Mouse (Mus musculus) midbrain, embryonic 15.5 days (tissue): ENCODE results near the gene Ccdc71. TPM values are rescaled to one million over a fixed set of nuclear protein-coding genes. Genes with fewer than 3 reads are reported as not detected.

Source experiments
- ATAC-seq: fragments of 200-750 bp; cut with Nextera tagmentation; replicated peaks from 2 replicates; pipeline ENCODE4 v1.8.0; 2017; ENCODE audit warnings: moderate TSS enrichment
- H3K27ac ChIP-seq: fragments of 300-500 bp; sonication (generic); 2 replicates; pipeline ENCODE4 v1.5.1; 2015; ENCODE audit warnings: mild to moderate bottlenecking, inconsistent platforms
- H3K27me3 ChIP-seq: fragments of 300-500 bp; sonication (generic); replicated peaks from 2 replicates; pipeline ENCODE4 v1.6.1; 2015; ENCODE audit warnings: inconsistent platforms
- H3K36me3 ChIP-seq: fragments of 300-500 bp; sonication (generic); replicated peaks from 2 replicates; pipeline ENCODE4 v1.6.1; 2015; ENCODE audit warnings: inconsistent platforms
- H3K4me1 ChIP-seq: fragments of 300-500 bp; sonication (generic); 2 replicates; pipeline ENCODE4 v1.6.1; 2015; ENCODE audit warnings: inconsistent platforms
- H3K4me2 ChIP-seq: fragments of 300-500 bp; sonication (generic); 2 replicates; pipeline ENCODE4 v1.6.1; 2015; ENCODE audit warnings: inconsistent platforms, mild to moderate bottlenecking, moderate library complexity
- H3K4me3 ChIP-seq: fragments of 300-500 bp; sonication (generic); 2 replicates; pipeline ENCODE4 v1.5.1; 2015; ENCODE audit warnings: mild to moderate bottlenecking, inconsistent platforms
- H3K9ac ChIP-seq: fragments of 300-500 bp; sonication (generic); 2 replicates; pipeline ENCODE4 v1.6.1; 2015; ENCODE audit warnings: mild to moderate bottlenecking, inconsistent platforms
- H3K9me3 ChIP-seq: fragments of 300-500 bp; sonication (generic); 2 replicates; pipeline ENCODE4 v1.6.1; 2016; ENCODE audit warnings: inconsistent platforms
- whole genome bisulfite sequencing: fragments of 180-500 bp; shearing (Covaris S2); methylation state at CpG from one replicate; pipeline ENCODE4 v1.1.7; 2015; ENCODE audit warnings: mixed read lengths; 5-methylcytosine and 5-hydroxymethylcytosine counted together
- polyA plus RNA-seq: library from polyadenylated mRNA; unstranded; fragments of >200 nt; fragmentation: Nextera tagmentation; extraction: Ambion mirVana; gene quantifications from 2 replicates; pipeline ENCODE4 v1.2.1, GENCODE M21; 2015

The Ccdc71 gene
- polyA plus RNA-seq: 70.2 and 71.4 TPM in 2 replicates

DNA sequence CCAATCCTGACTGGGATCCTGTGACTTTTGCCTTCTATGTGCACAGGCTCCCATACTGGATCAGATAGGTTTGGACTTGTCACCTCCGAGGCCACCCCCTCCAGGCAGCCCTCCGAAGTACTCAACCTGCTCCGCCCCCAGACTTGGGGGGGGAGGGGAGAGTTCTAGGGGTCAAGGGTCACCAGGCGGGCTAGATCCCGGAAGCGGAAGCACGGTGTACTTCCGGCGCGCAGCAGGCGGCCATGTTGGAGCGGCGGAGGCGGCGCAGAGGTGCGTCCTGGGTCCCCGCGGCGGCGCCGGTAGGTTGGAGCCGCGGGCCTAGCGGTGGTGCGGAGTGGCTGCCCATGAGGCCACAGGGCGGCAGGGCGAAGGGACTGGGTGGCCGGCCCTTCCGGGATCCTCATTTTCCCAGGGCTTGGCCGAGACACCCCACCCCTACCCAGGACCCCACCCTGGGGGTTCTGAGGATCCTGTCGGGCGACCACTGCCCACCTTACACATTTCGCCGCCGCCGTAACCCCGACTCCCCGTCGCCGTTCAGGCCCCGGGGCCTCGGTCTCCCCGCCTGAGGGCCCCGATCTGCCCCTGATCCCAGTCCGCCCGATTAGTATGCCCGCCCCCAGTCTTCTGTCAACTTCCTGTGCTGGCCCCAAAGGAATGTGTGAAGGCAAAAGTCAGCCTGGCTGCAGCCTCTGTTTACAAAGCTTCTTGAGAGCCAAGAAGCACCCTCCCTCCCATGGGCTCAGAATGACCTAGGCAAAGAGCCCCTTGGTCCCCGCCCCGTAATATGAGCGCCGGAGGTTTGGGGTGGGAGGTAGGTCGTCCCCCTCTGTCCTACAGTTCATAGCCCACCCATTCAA lies at the start of gene Ccdc71:
TSS of gene Ccdc71 (plus strand) at position 209 of the 860 bp plus-strand sequence.
- H3K36me3 ChIP-seq: peaks cover 17% of the 10 kb centered on the region
- H3K27ac ChIP-seq: peak within 1 kb of the TSS; percentile 77
- H3K4me2 ChIP-seq: peak within 1 kb of the TSS; percentile 74
- ATAC-seq: peak; percentile 81
- no peaks in the 10 kb centered on the region for H3K9me3 ChIP-seq
- H3K9ac ChIP-seq: peak within 1 kb of the TSS; percentile 80
- WGBS: 1% methylated on average over 39 of the region's 52 CpGs
- H3K4me1 ChIP-seq: peaks cover 15% of the 10 kb centered on the region
- H3K27me3 ChIP-seq: no peaks in the 10 kb centered on the region
- H3K4me3 ChIP-seq: peak within 1 kb of the TSS; percentile 67

DNA sequence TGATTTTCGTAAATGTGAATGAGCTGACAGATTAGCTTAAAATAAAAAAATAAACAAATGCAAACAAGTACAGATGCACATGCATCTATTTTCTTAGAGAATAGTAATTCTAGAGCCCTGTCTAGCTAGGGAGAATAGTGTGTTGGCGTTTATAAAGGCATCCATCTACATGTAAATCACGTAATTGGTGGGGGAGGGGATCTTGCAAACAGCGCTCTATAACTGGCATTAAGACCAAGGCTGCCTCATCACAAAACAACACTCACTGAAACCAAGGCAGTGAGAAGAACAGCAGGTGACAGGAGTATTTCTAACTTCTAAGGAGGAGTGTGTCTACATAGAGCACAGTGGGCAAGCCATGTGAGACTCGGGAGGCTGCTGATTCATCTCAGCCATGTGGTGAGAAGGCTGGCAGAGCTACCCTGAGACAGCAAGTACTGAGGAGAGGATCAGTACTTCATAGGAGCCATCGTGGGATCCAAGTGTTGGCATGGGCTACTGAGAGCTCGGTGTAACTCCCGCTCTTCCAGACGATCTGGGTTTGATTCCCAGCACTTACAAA lies 48.9 kb upstream of the Ccdc71 start:
- WGBS: 73% methylated on average over 9 of the region's 9 CpGs
- Histone ChIP-seq H3K4me1 (no peaks in the 10 kb centered on the region; the same call in 1 of the 2 replicates), H3K4me2 (no peak overlapping the region), H3K4me3 (no peak overlapping the region), H3K27me3 (no peaks in the 10 kb centered on the region), H3K9ac (no peak overlapping the region), H3K27ac (no peak overlapping the region), H3K36me3 (no peaks in the 10 kb centered on the region), H3K9me3 (no peaks in the 10 kb centered on the region)
- ATAC-seq: no peak

DNA sequence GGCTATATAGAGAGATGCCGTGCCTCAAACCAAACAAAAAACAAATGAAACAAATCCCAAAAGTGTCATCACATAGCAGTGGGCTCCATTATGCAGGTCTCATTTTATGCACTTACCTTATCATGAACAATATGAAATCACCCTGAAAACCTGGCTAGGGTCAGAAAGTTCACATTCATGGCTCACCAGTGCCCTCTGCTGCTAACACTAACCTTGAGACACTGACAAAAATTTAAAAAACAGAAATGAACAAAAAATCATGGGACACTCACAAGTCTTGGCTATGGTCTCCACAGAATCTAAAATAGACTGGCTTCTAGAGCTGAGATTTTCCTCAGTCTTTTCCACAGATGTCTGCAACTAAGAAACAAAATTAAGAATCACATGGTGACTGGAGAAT lies 48.1 kb upstream of the Ccdc71 start:
- Histone ChIP-seq H3K4me1 (no peaks in the 10 kb centered on the region; the same call in 1 of the 2 replicates), H3K27me3 (no peaks in the 10 kb centered on the region), H3K36me3 (no peaks in the 10 kb centered on the region), H3K9ac (no peak overlapping the region), H3K27ac (no peak overlapping the region), H3K9me3 (no peaks in the 10 kb centered on the region), H3K4me3 (no peak overlapping the region), H3K4me2 (no peak overlapping the region)
- no peak for ATAC-seq
- WGBS: 79% methylated on average over 1 of the region's 1 CpGs

DNA sequence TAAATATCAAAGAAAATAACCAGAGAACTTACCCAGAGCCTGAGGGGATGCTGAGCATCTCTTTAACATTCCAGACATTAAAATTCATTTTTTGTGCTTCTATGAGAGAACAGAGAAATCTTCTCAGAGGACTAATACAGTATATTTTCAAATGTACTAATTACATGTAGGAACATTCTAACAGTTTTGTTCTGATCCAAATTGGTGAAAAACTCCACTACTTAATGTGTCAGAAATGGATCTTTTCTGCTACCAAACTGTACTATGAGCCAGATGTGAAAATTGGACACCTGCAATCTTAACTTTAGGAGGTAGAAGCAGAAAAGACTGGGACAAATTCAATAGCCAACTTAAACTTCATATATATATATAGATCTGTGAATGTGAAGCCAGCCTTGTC lies 31.9 kb upstream of the Ccdc71 start, which contains the start of gene Ccdc36:
TSS of gene Ccdc36 (minus strand) at position 101 of the 400 bp plus-strand sequence.
- Histone ChIP-seq H3K4me1 (no peaks in the 10 kb centered on the region), H3K4me2 (no peak within 1 kb of the TSS), H3K27me3 (no peaks in the 10 kb centered on the region), H3K36me3 (no peaks in the 10 kb centered on the region), H3K9ac (no peak within 1 kb of the TSS), H3K4me3 (no peak within 1 kb of the TSS), H3K27ac (no peak within 1 kb of the TSS), H3K9me3 (no peaks in the 10 kb centered on the region)
- ATAC-seq: no peak

DNA sequence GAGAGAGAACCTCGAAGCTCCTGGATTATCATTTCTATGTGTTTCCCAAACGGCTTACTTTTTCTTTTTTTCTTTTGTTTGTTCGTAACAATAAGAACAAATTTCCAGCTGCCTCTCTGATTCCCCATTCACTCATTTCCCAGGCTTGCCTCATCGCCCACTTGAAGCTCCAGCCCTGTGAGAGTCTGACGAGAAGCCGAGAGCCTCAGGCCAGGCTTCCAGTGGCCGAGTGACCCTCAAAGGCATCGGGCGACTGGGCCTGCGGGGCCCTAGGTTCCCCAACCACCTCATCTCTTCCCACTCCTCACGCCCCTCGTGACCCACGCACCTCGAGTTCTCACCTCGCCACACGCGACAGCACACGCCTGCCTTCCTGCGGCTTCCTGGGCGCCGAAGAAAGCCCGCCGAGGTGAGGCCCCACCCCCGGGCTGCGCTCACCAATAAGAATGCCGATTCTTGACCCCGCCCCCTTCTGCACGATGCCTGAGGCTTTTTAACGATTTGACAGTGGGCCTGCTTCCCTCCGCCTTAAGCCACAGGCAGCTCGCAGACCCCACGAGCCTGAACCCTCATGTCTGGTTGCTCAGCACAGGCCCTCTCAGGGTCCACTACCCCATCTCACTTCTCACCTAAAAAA lies 28.8 kb upstream of the Ccdc71 start:
- ATAC-seq: no peak
- Histone ChIP-seq H3K4me3 (peak overlapping the region; percentile 31), H3K9me3 (no peaks in the 10 kb centered on the region), H3K9ac (no peak overlapping the region; the same call in 1 of the 2 replicates), H3K27me3 (no peaks in the 10 kb centered on the region), H3K4me2 (peak overlapping the region; percentile 46), H3K27ac (no peak overlapping the region), H3K4me1 (peaks cover 6% of the 10 kb centered on the region; the same call in 1 of the 2 replicates), H3K36me3 (no peaks in the 10 kb centered on the region)
- 53% methylated on average over 32 of the region's 32 CpGs for WGBS

DNA sequence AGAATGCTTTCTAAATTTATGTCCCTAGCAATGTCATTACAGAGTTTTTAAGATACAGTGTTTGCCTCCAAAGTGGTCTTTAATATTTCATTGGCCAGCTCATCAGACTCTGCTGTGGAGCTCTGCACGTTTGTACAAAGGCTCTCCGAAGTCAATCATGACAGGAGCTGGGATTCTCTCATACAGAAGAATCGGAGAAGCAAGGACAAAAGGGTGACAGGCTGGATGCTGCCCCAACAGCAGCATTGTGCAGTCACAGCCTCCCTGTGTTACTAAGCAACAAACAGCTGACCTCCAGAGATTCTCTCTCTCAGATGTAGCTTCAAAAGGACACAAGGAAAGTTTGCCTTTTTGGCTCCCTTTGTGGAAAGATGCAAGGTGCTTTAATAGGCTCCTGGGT lies 24.1 kb upstream of the Ccdc71 start, which contains the start of gene BC048562:
TSS of gene BC048562 (plus strand) at position 301 of the 400 bp plus-strand sequence.
- no peak within 1 kb of the TSS for H3K9ac ChIP-seq
- H3K36me3 ChIP-seq: no peaks in the 10 kb centered on the region
- no peak within 1 kb of the TSS for H3K4me3 ChIP-seq
- WGBS: 11% methylated on average over 3 of the region's 3 CpGs
- H3K27ac ChIP-seq: peak within 1 kb of the TSS; percentile 48; the same call in 1 of the 2 replicates
- H3K4me1 ChIP-seq: peaks cover 14% of the 10 kb centered on the region
- H3K4me2 ChIP-seq: no peak within 1 kb of the TSS
- H3K27me3 ChIP-seq: no peaks in the 10 kb centered on the region
- H3K9me3 ChIP-seq: no peaks in the 10 kb centered on the region
- no peak for ATAC-seq

DNA sequence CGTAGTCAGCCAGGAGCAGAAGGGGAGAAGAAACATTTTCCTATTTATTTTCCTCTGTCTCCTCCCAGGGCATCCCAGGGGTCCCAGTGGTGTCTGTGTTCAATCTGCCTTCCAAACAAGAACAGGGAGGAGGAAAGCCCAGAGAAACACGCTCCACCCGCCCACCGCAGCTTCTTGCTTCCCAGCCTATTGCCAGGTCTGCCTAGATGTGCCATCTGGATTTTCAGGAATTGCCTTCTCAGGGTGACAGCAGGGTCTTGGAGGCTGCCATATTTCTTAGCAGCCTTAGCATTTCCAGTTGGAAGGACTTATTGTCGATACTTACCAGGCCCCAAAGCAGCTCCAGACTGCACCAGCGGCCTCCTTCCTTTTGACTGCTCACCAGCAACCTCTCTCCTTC lies 21.2 kb upstream of the Ccdc71 start:
- Histone ChIP-seq H3K9ac (no peak overlapping the region), H3K4me1 (peaks cover 14% of the 10 kb centered on the region), H3K4me2 (no peak overlapping the region), H3K27me3 (no peaks in the 10 kb centered on the region), H3K36me3 (no peaks in the 10 kb centered on the region), H3K27ac (no peak overlapping the region), H3K4me3 (no peak overlapping the region), H3K9me3 (no peaks in the 10 kb centered on the region)
- no peak for ATAC-seq
- WGBS: 68% methylated on average over 6 of the region's 6 CpGs

DNA sequence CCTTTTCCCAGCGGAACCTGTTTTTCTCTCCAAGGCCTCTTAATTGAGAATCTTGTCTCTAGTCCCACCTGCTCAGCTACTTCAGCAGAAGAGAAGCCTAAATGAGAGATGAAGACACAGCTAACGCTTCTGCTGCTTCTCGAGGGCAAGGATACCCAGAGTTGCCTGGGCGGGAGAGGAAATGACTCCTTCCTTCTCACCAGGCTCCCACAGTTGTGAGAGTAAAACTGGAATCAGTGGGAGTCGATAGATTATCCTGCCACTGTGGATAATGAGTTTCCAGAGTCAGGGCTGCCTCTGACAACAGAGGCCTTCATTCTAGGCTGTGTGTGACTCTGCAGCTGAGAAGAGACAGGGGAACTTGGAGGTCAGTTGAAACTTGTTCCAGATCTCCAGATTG lies 19.8 kb upstream of the Ccdc71 start:
- Histone ChIP-seq H3K27me3 (no peaks in the 10 kb centered on the region), H3K4me2 (no peak overlapping the region), H3K4me1 (peaks cover 14% of the 10 kb centered on the region), H3K4me3 (no peak overlapping the region), H3K9me3 (no peaks in the 10 kb centered on the region), H3K36me3 (no peaks in the 10 kb centered on the region), H3K27ac (no peak overlapping the region), H3K9ac (no peak overlapping the region)
- no peak for ATAC-seq
- 70% methylated on average over 5 of the region's 5 CpGs for WGBS

DNA sequence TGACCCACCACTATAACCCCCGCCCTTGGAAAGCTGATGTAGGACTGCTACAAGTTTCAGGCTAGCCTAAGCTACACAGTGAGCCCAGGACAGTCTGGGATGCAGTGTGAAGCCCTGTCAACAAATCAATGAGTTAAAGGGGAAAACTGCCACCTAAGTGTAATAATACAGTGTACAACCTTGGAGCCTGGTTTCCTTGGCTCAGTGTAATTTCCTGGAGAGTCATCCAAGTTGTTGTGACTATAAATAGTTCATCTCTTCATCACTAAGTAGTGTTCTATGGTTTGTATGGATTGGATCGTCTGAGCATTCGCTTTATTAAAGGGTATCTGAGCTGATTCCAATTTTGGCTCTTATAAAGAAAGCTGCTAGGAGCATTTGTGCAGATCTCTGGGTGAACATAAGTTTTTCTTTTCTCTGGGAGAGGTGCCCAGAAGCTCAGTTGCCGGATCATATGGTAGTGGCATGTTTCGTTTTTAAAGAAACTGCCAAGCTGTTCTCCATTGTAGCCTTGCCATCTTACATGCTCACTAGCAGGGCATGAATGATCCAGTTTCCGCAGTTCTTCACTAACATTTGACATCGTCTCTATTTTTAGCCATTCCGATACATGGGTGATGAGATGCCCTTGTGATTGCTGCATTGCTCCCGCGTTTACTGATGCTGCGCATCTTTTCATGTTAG lies 18.9 kb upstream of the Ccdc71 start:
- Histone ChIP-seq H3K9me3 (no peaks in the 10 kb centered on the region), H3K27me3 (no peaks in the 10 kb centered on the region), H3K4me2 (no peak overlapping the region), H3K36me3 (no peaks in the 10 kb centered on the region), H3K9ac (no peak overlapping the region), H3K4me1 (peaks cover 10% of the 10 kb centered on the region), H3K4me3 (no peak overlapping the region), H3K27ac (no peak overlapping the region)
- 84% methylated on average over 11 of the region's 11 CpGs for WGBS
- ATAC-seq: no peak

DNA sequence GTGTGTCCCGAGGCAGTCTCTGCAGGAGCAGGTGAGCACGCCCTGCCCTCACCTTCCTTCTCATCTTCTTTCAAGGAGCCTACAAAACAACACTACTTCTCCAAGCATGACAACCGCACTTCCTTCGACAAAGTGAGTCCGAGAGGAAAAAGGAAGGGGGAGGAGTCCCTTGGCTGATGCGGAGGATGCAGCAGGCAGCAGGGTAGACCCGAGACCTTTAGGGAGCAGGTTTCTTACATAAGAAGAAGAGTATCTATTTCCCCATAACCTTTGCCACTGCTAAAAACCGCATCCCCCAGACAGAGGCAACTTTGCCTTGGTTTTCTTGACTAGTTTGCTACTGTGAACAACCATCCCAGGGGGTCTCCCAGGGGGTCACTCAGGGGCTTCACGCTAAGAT lies 15.2 kb upstream of the Ccdc71 start:
- no peak for ATAC-seq
- no peaks in the 10 kb centered on the region for H3K9me3 ChIP-seq
- no peaks in the 10 kb centered on the region for H3K27me3 ChIP-seq
- H3K4me1 ChIP-seq: peaks cover 19% of the 10 kb centered on the region
- no peak overlapping the region for H3K4me3 ChIP-seq
- H3K27ac ChIP-seq: no peak overlapping the region
- no peak overlapping the region for H3K9ac ChIP-seq
- 74% methylated on average over 9 of the region's 9 CpGs for WGBS
- no peak overlapping the region for H3K4me2 ChIP-seq
- peaks cover 7% of the 10 kb centered on the region for H3K36me3 ChIP-seq

DNA sequence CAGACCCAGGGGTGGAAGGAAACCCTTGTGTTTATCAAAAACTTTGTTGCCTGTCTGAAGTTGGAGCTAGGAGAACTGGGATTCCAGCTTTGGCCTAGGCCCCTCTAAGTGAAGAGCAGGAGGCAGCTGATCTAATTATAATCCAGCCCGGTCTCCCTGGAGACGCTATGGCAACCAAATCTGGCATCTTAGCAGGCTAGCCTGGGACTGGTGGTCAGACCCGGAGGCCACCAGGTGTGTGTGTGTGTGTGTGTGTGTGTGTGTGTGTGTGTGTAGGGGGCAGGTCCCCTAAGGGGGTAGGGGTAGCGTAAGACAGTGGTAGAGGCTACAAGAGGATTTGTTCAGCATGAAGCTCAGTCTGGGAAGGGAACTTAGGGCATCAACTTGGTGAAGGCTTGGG lies 10.5 kb upstream of the Ccdc71 start:
- 13% methylated on average over 4 of the region's 4 CpGs for WGBS
- Histone ChIP-seq H3K9ac (peak overlapping the region; percentile 72; the same call in 1 of the 2 replicates), H3K4me1 (peaks cover 50% of the 10 kb centered on the region), H3K9me3 (no peaks in the 10 kb centered on the region), H3K4me2 (peak overlapping the region; percentile 73), H3K27ac (peak overlapping the region; percentile 87), H3K36me3 (peaks cover 7% of the 10 kb centered on the region), H3K27me3 (no peaks in the 10 kb centered on the region), H3K4me3 (peak overlapping the region; percentile 68)
- peak; percentile 45 for ATAC-seq
